Mouse (Mus musculus) lung, postnatal 4 days (tissue): ENCODE data around the gene Tbc1d10b.
"Not testable (repeated sequence)": the region's sequence is repeated elsewhere in the genome, so short reads cannot be mapped to it uniquely, and the experiment has no call there.

Experiments
- DNase-seq, 2 experiments: peaks; one replicate each; pipeline ENCODE4 v3.0.0; 2021

The Tbc1d10b gene

GRCm38 (mm10) chr7:127208295-127208552 lies at the start of gene Tbc1d10b:
TSS of gene Tbc1d10b (minus strand) at chr7:127208468.
- no peak for DNase-seq

GRCm38 (mm10) chr7:127256518-127256917 lies 48.2 kb upstream of the Tbc1d10b start:
- no peak for DNase-seq

- no peak for DNase-seq
Observed at GRCm38 (mm10) chr7:127255965-127256364, 47.7 kb upstream of the Tbc1d10b start.

- DNase-seq, result no peak
Observed at GRCm38 (mm10) chr7:127255008-127255407, 46.7 kb upstream of the Tbc1d10b start.

- peak; percentile 96 to 98 for DNase-seq
Observed at GRCm38 (mm10) chr7:127253821-127254769, 45.8 kb upstream of the Tbc1d10b start.

- no peak for DNase-seq
Observed at GRCm38 (mm10) chr7:127253341-127253740, 45.1 kb upstream of the Tbc1d10b start.

GRCm38 (mm10) chr7:127252414-127252813 lies 44.1 kb upstream of the Tbc1d10b start:
- DNase-seq, result peak in 1 of 2 experiments; percentile 33

- not testable (repeated sequence) for DNase-seq
Observed at GRCm38 (mm10) chr7:127250511-127250910, 42.2 kb upstream of the Tbc1d10b start.

GRCm38 (mm10) chr7:127244658-127245510 lies 36.6 kb upstream of the Tbc1d10b start:
- no peak for DNase-seq

GRCm38 (mm10) chr7:127243870-127244657 lies 35.8 kb upstream of the Tbc1d10b start, which contains the start of gene Zfp771:
TSS of gene Zfp771 (plus strand) at chr7:127244274.
- DNase-seq, result peak; percentile 95 to 97

GRCm38 (mm10) chr7:127243361-127243867 lies 35.1 kb upstream of the Tbc1d10b start:
- no peak for DNase-seq

- DNase-seq, result no peak
Observed at GRCm38 (mm10) chr7:127234777-127235176, 26.5 kb upstream of the Tbc1d10b start.

- no peak for DNase-seq
Observed at GRCm38 (mm10) chr7:127233765-127234164, 25.5 kb upstream of the Tbc1d10b start.

- no peak for DNase-seq
Observed at GRCm38 (mm10) chr7:127233368-127233749, 25.1 kb upstream of the Tbc1d10b start.

GRCm38 (mm10) chr7:127232622-127233367 lies 24.5 kb upstream of the Tbc1d10b start, which contains the start of the genes Zfp553 and Sept1:
TSS of gene Zfp553 (plus strand) at chr7:127233061.
TSS of gene Sept1 (minus strand) at chr7:127233130.
- DNase-seq, result peak; percentile 88 to 91

GRCm38 (mm10) chr7:127231826-127232621 lies 23.8 kb upstream of the Tbc1d10b start:
- DNase-seq, result no peak

GRCm38 (mm10) chr7:127231376-127231775 lies 23.1 kb upstream of the Tbc1d10b start:
- no peak for DNase-seq

- peak; percentile 77 to 88 for DNase-seq
Observed at GRCm38 (mm10) chr7:127228615-127229303, 20.5 kb upstream of the Tbc1d10b start.

GRCm38 (mm10) chr7:127225147-127225995 lies 17.1 kb upstream of the Tbc1d10b start:
- no peak for DNase-seq
